Mouse (Mus musculus) myocyte (in vitro differentiated cells): ENCODE data around the gene Mboat1.

Experiments used
- CEBPB ChIP-seq: IDR thresholded peaks from 2 replicates; pipeline ENCODE4 v1.6.1; 2011; ENCODE audit warnings: mild to moderate bottlenecking, moderate library complexity; ENCODE audit not compliant: poor library complexity, insufficient read depth, severe bottlenecking
- E2F4 ChIP-seq: IDR thresholded peaks from one replicate; pipeline ENCODE4 v1.6.1; 2011; ENCODE audit warnings: mild to moderate bottlenecking, control low read depth, moderate library complexity; ENCODE audit not compliant: insufficient read depth
- MAX ChIP-seq: IDR thresholded peaks from one replicate; pipeline ENCODE4 v1.6.1; 2011; ENCODE audit warnings: low read depth, mild to moderate bottlenecking, control low read depth
- MYOD1 ChIP-seq, 3 experiments: IDR thresholded peaks; one replicate each; pipeline ENCODE4 v1.6.1; 2011; ENCODE audit warnings: control low read depth in 2 of 3, low read depth in 2 of 3, mild to moderate bottlenecking in 2 of 3, moderate library complexity in 1 of 3; ENCODE audit not compliant: insufficient read length in 2 of 3, control insufficient read depth in 1 of 3
- MYOG ChIP-seq, 3 experiments: IDR thresholded peaks; one replicate each; pipeline ENCODE4 v1.6.1; 2011; ENCODE audit warnings: control low read depth in 2 of 3, low read depth in 2 of 3, mild to moderate bottlenecking in 2 of 3; ENCODE audit not compliant: insufficient read length in 2 of 3, control insufficient read depth in 1 of 3, insufficient read depth in 1 of 3
- POLR2A ChIP-seq: IDR thresholded peaks from one replicate; pipeline ENCODE4 v1.6.1; 2011; ENCODE audit warnings: low read depth, mild to moderate bottlenecking, control low read depth, moderate library complexity; ENCODE audit not compliant: insufficient read length
- POLR2AphosphoS2 ChIP-seq: IDR thresholded peaks from one replicate; pipeline ENCODE4 v1.6.1; 2011; ENCODE audit warnings: low read depth, control low read depth; ENCODE audit not compliant: insufficient read length
- REST ChIP-seq: IDR thresholded peaks from one replicate; pipeline ENCODE4 v1.6.1; 2011; ENCODE audit warnings: mild to moderate bottlenecking, control low read depth, moderate library complexity; ENCODE audit not compliant: insufficient read depth, insufficient read length
- SRF ChIP-seq: IDR thresholded peaks from one replicate; pipeline ENCODE4 v1.6.1; 2011; ENCODE audit warnings: low read depth; ENCODE audit not compliant: control insufficient read depth, insufficient read length
- TCF12 ChIP-seq: IDR thresholded peaks from one replicate; pipeline ENCODE4 v1.6.1; 2011; ENCODE audit warnings: mild to moderate bottlenecking, control low read depth; ENCODE audit not compliant: poor library complexity, insufficient read depth, severe bottlenecking
- TCF3 ChIP-seq: IDR thresholded peaks from one replicate; pipeline ENCODE4 v1.6.1; 2011; ENCODE audit warnings: low read depth, control low read depth; ENCODE audit not compliant: insufficient read length
- USF1 ChIP-seq: IDR thresholded peaks from one replicate; pipeline ENCODE4 v1.6.1; 2011; ENCODE audit warnings: low read depth, mild to moderate bottlenecking, control low read depth, moderate library complexity

GRCm38 (mm10) chr13:30177356-30177755 lies 41.1 kb downstream of the Mboat1 start:
- no peak for TF ChIP-seq MAX
- no peak for TF ChIP-seq POLR2A
- no peak for TF ChIP-seq E2F4
- TF ChIP-seq SRF = no peak
- TF ChIP-seq USF1 = no peak
- TF ChIP-seq MYOG (IDR thresholded peaks at IDR 0.05; ENCODE audit: control insufficient read depth in 1 of 3, insufficient read depth in 1 of 3, insufficient read length in 2 of 3, low read depth in 2 of 3) = no peak
- TF ChIP-seq TCF12 = no peak
- no peak for TF ChIP-seq POLR2AphosphoS2
- TF ChIP-seq CEBPB = no peak
- TF ChIP-seq REST = no peak
- TF ChIP-seq MYOD1 (IDR thresholded peaks at IDR 0.05; ENCODE audit: control insufficient read depth in 1 of 3, insufficient read length in 2 of 3, low read depth in 2 of 3) = no peak
- no peak for TF ChIP-seq TCF3
